Mouse (Mus musculus) lung, postnatal 36 days (tissue): ENCODE data around the gene Wnt1.
"Not testable (repeated sequence)": the region's sequence is repeated elsewhere in the genome, so short reads cannot be mapped to it uniquely, and the experiment has no call there.

Experiments used
- DNase-seq: peaks from one replicate; pipeline ENCODE4 v3.0.0; 2022; ENCODE audit warnings: mixed read lengths

Gene Wnt1

GRCm38 (mm10) chr15:98806809-98807770, 17.4 kb downstream of the Wnt1 start:
- no peak for DNase-seq

- no peak for DNase-seq
Measured at GRCm38 (mm10) chr15:98807895-98808650, 18.4 kb downstream of the Wnt1 start.

- DNase-seq = no peak
Measured at GRCm38 (mm10) chr15:98808651-98809134, 19.0 kb downstream of the Wnt1 start.

- no peak for DNase-seq
Measured at GRCm38 (mm10) chr15:98809390-98809789, 19.7 kb downstream of the Wnt1 start, which contains the start of gene Ddn. TSS of gene Ddn (minus strand) at chr15:98809490.

GRCm38 (mm10) chr15:98810212-98810611, 20.6 kb downstream of the Wnt1 start:
- DNase-seq = not testable (repeated sequence)

- no peak for DNase-seq
Measured at GRCm38 (mm10) chr15:98812741-98813424, 23.2 kb downstream of the Wnt1 start.

- DNase-seq = no peak
Measured at GRCm38 (mm10) chr15:98818171-98818570, 28.5 kb downstream of the Wnt1 start.

GRCm38 (mm10) chr15:98820937-98821336, 31.3 kb downstream of the Wnt1 start:
- DNase-seq = no peak

- DNase-seq = peak; percentile 38
Measured at GRCm38 (mm10) chr15:98821403-98821802, 31.7 kb downstream of the Wnt1 start.

- no peak for DNase-seq
Measured at GRCm38 (mm10) chr15:98822147-98822546, 32.5 kb downstream of the Wnt1 start.

GRCm38 (mm10) chr15:98823434-98823833, 33.8 kb downstream of the Wnt1 start:
- peak; percentile 31 for DNase-seq

GRCm38 (mm10) chr15:98827611-98828011, 38.0 kb downstream of the Wnt1 start:
- no peak for DNase-seq

- peak; percentile 97 for DNase-seq
Measured at GRCm38 (mm10) chr15:98830736-98831683, 41.4 kb downstream of the Wnt1 start, which contains the start of gene Prkag1. TSS of gene Prkag1 (minus strand) at chr15:98831521.

GRCm38 (mm10) chr15:98831684-98832035, 42.0 kb downstream of the Wnt1 start:
- no peak for DNase-seq

GRCm38 (mm10) chr15:98832161-98833058, 42.8 kb downstream of the Wnt1 start:
- peak; percentile 33 for DNase-seq

- no peak for DNase-seq
Measured at GRCm38 (mm10) chr15:98833281-98833680, 43.6 kb downstream of the Wnt1 start.

GRCm38 (mm10) chr15:98834059-98834458, 44.4 kb downstream of the Wnt1 start:
- DNase-seq = no peak

GRCm38 (mm10) chr15:98835291-98835690, 45.6 kb downstream of the Wnt1 start:
- DNase-seq = no peak

- DNase-seq = no peak
Measured at GRCm38 (mm10) chr15:98837006-98837742, 47.5 kb downstream of the Wnt1 start.

GRCm38 (mm10) chr15:98837743-98838103, 48.1 kb downstream of the Wnt1 start:
- DNase-seq = no peak
